Mouse (Mus musculus) heart, adult 2 months (tissue): Measurements from ENCODE around the gene Ptpn12.

Experiments used
- CTCF ChIP-seq: fragments of 200-600 bp; IDR thresholded peaks from 2 replicates; pipeline ENCODE4 v1.8.1; 2022; ENCODE audit warnings: antibody characterized with exemption, mild to moderate bottlenecking, moderate library complexity
- POLR2A ChIP-seq: fragments of 200-500 bp; IDR thresholded peaks from 2 replicates; pipeline ENCODE4 v1.6.1; 2011; ENCODE audit warnings: mild to moderate bottlenecking, low read depth, low read length, control low read depth; ENCODE audit not compliant: insufficient read depth

- no peak for TF ChIP-seq CTCF
- TF ChIP-seq POLR2A: no peak
Observed at GRCm38 (mm10) chr5:20967942-20968341, 87.8 kb downstream of the Ptpn12 start.
